Mouse (Mus musculus) spleen, adult 2 months (tissue): ENCODE measurements around the gene Ewsr1. TPM values are rescaled to one million over a fixed set of nuclear protein-coding genes. Genes with fewer than 3 reads are reported as not detected.
"Not testable (repeated sequence)": the region's sequence is repeated elsewhere in the genome, so short reads cannot be mapped to it uniquely, and the experiment has no call there.

Source experiments
- DNase-seq, 2 experiments: peaks; one replicate each; pipeline versions ENCODE4 v3.0.0 to v3.0.0-alpha.2; 2012 to 2021; ENCODE audit warnings: low spot score in 2 of 2, low read depth in 1 of 2
- H3K27ac ChIP-seq: fragments of 200-500 bp; 2 replicates; pipeline ENCODE4 v1.5.1; 2012; ENCODE audit warnings: low read length, inconsistent platforms; ENCODE audit not compliant: insufficient read depth
- H3K27me3 ChIP-seq: fragments of 200-500 bp; 2 replicates; pipeline ENCODE4 v1.6.1; 2012; ENCODE audit warnings: mild to moderate bottlenecking, moderate library complexity, low read length, inconsistent platforms; ENCODE audit not compliant: control insufficient read depth, insufficient read depth
- H3K36me3 ChIP-seq: fragments of 200-500 bp; 2 replicates; pipeline ENCODE4 v1.6.1; 2012; ENCODE audit warnings: mild to moderate bottlenecking, low read length, inconsistent platforms; ENCODE audit not compliant: control insufficient read depth, insufficient read depth
- H3K4me1 ChIP-seq: fragments of 200-500 bp; 2 replicates; pipeline ENCODE4 v1.6.1; 2011; ENCODE audit warnings: inconsistent platforms; ENCODE audit not compliant: control insufficient read depth, insufficient read depth, insufficient read length
- H3K4me3 ChIP-seq: fragments of 200-500 bp; 2 replicates; pipeline ENCODE4 v1.5.1; 2011; ENCODE audit warnings: mild to moderate bottlenecking, inconsistent platforms; ENCODE audit not compliant: insufficient read depth, insufficient read length; ENCODE audit errors: extremely low read depth
- CTCF ChIP-seq: fragments of 200-500 bp; IDR thresholded peaks from 2 replicates; pipeline ENCODE4 v1.5.1; 2011; ENCODE audit warnings: mild to moderate bottlenecking, inconsistent platforms; ENCODE audit not compliant: insufficient read depth, insufficient read length, insufficient replicate concordance; ENCODE audit errors: extremely low read depth
- POLR2A ChIP-seq: fragments of 200-500 bp; IDR thresholded peaks from 2 replicates; pipeline ENCODE4 v1.6.1; 2011; ENCODE audit warnings: low read depth, low read length, inconsistent platforms
- WGBS: fragments of 180-500 bp; shearing (Covaris S2); methylation state at CpG from one replicate; pipeline ENCODE4 v1.1.7; 2018; 5-methylcytosine and 5-hydroxymethylcytosine counted together
- polyA plus RNA-seq: library from polyadenylated mRNA; depleted of rRNA; stranded (reverse); fragments of >200 nt; gene quantifications from 2 replicates; pipeline ENCODE4 v1.2.3, GENCODE M21; 2012

Gene Ewsr1
- polyA plus RNA-seq, 1 experiment, result 322 TPM

- Histone ChIP-seq H3K36me3 (no peaks in the 10 kb centered on the region), H3K4me1 (peaks cover 2% of the 10 kb centered on the region), H3K4me3 (peak overlapping the region; percentile 91), H3K27ac (peak overlapping the region; percentile 100), H3K27me3 (no peaks in the 10 kb centered on the region)
- DNase-seq, result no peak
- no peak for TF ChIP-seq POLR2A
- TF ChIP-seq CTCF, result no peak
- WGBS, result under 1% methylated on average over 44 of the region's 44 CpGs
Observed at GRCm38 (mm10) chr11:5098035-5098735, 881 bp downstream of the Ewsr1 start.

GRCm38 (mm10) chr11:5096480-5097020, 2.5 kb downstream of the Ewsr1 start:
- TF ChIP-seq POLR2A (no peak), CTCF (no peak)
- H3K4me1 ChIP-seq, result peaks cover 2% of the 10 kb centered on the region
- H3K27me3 ChIP-seq, result no peaks in the 10 kb centered on the region
- H3K4me3 ChIP-seq, result no peak overlapping the region
- DNase-seq, result no peak
- H3K27ac ChIP-seq, result no peak overlapping the region
- WGBS, result 49% methylated on average over 8 of the region's 8 CpGs
- peaks cover 8% of the 10 kb centered on the region for H3K36me3 ChIP-seq

- Histone ChIP-seq H3K27ac (no peak overlapping the region), H3K27me3 (no peaks in the 10 kb centered on the region), H3K4me3 (no peak overlapping the region), H3K36me3 (peaks cover 11% of the 10 kb centered on the region), H3K4me1 (peaks cover 2% of the 10 kb centered on the region)
- TF ChIP-seq POLR2A, result no peak
- no peak for TF ChIP-seq CTCF
- WGBS, result 62% methylated on average over 5 of the region's 5 CpGs
- no peak for DNase-seq
Observed at GRCm38 (mm10) chr11:5095877-5096276, 3.2 kb downstream of the Ewsr1 start.

GRCm38 (mm10) chr11:5091706-5092105, 7.4 kb downstream of the Ewsr1 start:
- WGBS, result 55% methylated on average over 2 of the region's 2 CpGs
- Histone ChIP-seq H3K4me3 (no peak overlapping the region), H3K4me1 (peaks cover 2% of the 10 kb centered on the region), H3K36me3 (peaks cover 29% of the 10 kb centered on the region), H3K27ac (no peak overlapping the region), H3K27me3 (no peaks in the 10 kb centered on the region)
- no peak for TF ChIP-seq POLR2A
- no peak; the same call in 1 of the 2 replicates for TF ChIP-seq CTCF
- no peak for DNase-seq

- no peak overlapping the region for H3K4me3 ChIP-seq
- no peaks in the 10 kb centered on the region for H3K27me3 ChIP-seq
Observed at GRCm38 (mm10) chr11:5089147-5089546, 9.9 kb downstream of the Ewsr1 start.

GRCm38 (mm10) chr11:5076843-5077242, 22.2 kb downstream of the Ewsr1 start:
- WGBS, result 93% methylated on average over 4 of the region's 5 CpGs
- peaks cover 44% of the 10 kb centered on the region for H3K36me3 ChIP-seq
- H3K27me3 ChIP-seq, DNase-seq, H3K4me1 ChIP-seq, H3K27ac ChIP-seq, H3K4me3 ChIP-seq: not testable (repeated sequence)

More at GRCm38 (mm10) chr11:5089147-5089546, 9.9 kb downstream of the Ewsr1 start:
- DNase-seq, result no peak
- Histone ChIP-seq H3K36me3 (peaks cover 46% of the 10 kb centered on the region), H3K4me1 (no peaks in the 10 kb centered on the region; the same call in none of the 2 replicates), H3K27ac (no peak overlapping the region)
- 92% methylated on average over 1 of the region's 1 CpGs for WGBS
- TF ChIP-seq CTCF (no peak), POLR2A (no peak)

- Histone ChIP-seq H3K27ac (no peak overlapping the region), H3K4me1 (no peaks in the 10 kb centered on the region), H3K27me3 (no peaks in the 10 kb centered on the region), H3K36me3 (peaks cover 49% of the 10 kb centered on the region), H3K4me3 (no peak overlapping the region)
- DNase-seq, result no peak
- TF ChIP-seq POLR2A (no peak), CTCF (no peak)
Observed at GRCm38 (mm10) chr11:5075760-5076159, 23.3 kb downstream of the Ewsr1 start.
